Mouse (Mus musculus) CD8-positive naive resting alpha-beta T cell, adult 57 days (primary cell): Measurements from ENCODE around the gene Shld2. TPM values are rescaled to one million over a fixed set of nuclear protein-coding genes. Genes with fewer than 3 reads are reported as not detected.

Experiments used
- total RNA-seq: library from RNA; stranded (reverse); gene quantifications from one replicate; pipeline ENCODE4 v1.2.4, GENCODE M21; 2023

Gene Shld2
- total RNA-seq = 24.5 TPM

DNA sequence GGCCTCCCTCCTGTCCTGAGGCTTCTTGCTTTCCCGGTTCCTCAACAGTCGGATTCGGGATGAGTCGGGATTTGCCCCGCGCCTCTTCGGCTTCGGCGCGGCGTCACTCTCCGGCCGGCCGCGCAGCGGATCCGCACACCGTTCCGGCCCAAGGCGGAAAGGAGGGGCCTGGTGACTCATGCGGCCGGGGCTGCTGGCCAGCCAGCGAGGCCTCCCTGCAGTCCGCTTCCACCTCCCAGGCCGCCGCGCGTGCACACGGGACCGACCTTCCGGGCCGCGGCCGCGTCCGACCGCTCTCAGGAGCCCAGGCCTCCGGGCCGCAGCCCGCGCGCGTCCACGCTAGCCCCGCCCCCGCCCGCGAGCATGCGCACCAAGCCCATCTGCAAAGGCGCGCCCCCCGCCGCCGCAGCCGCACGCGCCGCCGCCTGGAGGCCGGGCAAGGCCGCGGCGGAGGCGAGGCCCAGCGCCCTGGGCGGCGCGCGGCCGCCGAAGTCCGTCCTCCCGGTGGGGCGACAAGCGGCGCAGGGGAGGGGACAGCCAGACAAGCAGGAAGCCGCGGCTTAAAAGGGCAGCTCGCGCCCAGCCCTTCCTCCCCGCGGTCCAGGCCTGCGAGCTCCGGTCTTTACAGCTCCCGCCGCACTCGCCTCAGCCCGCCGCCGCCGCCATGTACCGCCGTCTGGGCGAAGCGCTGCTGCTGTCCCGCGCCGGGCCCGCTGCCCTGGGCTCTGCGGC lies at the start of gene Shld2, which contains the start of gene Glud1:
TSS of gene Shld2 (minus strand) at position 260 of the 732 bp plus-strand sequence.
TSS of gene Glud1 (plus strand) at position 494 of the 732 bp plus-strand sequence.

DNA sequence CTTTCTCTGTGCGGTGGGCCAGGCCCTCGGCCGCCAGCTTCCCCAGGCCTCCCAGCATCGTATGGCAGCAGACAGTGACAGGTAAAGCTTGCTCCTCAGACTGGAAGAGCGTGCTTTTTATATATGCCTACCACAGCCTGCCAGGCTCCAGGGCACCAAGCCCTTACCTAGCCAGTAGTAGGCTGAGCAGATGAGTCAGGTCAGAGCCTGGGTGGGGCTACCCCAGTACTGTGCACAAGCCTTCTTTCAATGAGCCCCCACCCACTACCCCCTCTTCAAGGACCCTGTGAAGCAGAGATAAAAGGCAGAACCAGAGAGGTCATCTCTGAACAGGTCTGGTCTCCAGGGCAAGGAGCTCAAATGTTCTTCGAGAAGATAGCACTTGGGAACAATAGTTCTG lies 45.0 kb upstream of the Shld2 start, which contains the start of gene Fam25c:
TSS of gene Fam25c (minus strand) at position 133 of the 400 bp plus-strand sequence.

DNA sequence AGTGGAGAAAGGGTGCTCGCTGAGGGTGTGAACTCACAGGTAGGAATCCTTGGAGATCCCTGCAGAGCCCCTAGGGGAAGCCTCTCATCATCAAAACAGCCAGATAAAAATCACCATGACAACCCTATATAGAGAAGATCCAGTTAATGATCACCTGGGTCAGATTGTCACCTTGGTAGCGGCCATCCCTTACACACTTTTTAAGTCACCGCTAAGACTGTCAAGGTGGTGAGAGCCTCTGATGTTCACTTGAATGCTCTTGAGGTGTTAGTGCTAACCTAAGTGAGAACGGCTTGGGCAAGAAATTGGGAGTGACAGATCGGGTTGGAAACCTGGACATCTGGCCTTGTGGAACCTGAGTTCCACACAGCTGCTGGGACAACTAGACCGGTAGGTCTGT lies 91.0 kb downstream of the Shld2 start, which contains the start of gene Syt15:
TSS of gene Syt15 (plus strand) at position 301 of the 400 bp plus-strand sequence.

DNA sequence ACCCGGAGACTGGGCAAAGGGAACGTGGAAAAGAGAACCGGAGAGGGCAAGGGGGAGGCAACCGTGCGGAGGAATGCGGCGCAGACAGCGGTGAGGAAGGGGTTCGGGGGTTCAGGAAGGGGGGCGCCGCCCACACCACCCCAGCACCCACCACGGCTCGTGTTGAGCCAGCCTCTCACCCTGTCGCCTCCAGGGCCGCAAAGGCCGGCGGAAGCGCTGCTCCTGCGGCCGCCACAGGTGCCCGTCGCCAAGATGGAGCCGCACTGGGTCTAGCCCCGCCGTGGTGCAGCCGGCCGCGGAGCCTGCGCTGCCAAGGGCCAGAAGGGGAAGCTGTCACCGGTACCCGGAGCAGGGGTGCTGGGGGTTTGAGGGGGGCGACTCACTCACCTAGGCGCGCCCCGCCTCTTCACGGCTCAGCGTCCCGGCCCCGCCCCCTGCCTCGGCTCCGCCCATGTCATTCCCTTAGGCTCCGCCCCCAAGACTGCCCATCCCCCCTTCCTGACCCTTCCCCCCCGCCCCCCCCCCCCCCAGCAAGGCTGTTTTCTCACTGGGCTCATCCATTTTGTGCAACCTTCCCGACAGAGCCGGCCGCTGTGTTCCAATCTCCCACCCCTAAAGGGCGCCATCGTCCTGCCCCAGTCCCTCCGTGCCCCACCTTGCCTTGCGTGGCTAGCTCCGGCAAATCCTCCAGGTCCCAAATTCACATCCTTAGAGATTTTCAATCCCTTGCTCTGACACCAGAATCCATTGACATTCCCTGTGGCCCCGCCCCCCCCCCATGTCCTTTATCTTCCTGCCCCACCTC lies 108.9 kb downstream of the Shld2 start, which contains the start of gene Gprin2:
TSS of gene Gprin2 (minus strand) at position 423 of the 805 bp plus-strand sequence.

Other genes with a start within 250 kb of the Shld2 start
- gene Anxa8, start 224.5 kb downstream of the Shld2 start, total RNA-seq = not detected
- not detected for gene A630023A22Rik, start 207.7 kb downstream of the Shld2 start, total RNA-seq
- not detected for gene Npy4r, start 158.0 kb downstream of the Shld2 start, total RNA-seq
- gene Gprin2, start 108.8 kb downstream of the Shld2 start, total RNA-seq = not detected
- not detected for gene Syt15, start 90.9 kb downstream of the Shld2 start, total RNA-seq
- 145 TPM for gene Glud1, start 234 bp upstream of the Shld2 start, total RNA-seq
- not detected for gene Fam25c, start 44.9 kb upstream of the Shld2 start, total RNA-seq
- not detected for gene Sncg, start 64.3 kb upstream of the Shld2 start, total RNA-seq
- gene Mmrn2, start 65.0 kb upstream of the Shld2 start, total RNA-seq = not detected
- gene Bmpr1a, start 192.8 kb upstream of the Shld2 start, total RNA-seq = 2.0 TPM
- gene 9230112D13Rik, start 212.3 kb upstream of the Shld2 start, total RNA-seq = not detected